Mouse (Mus musculus) frontal cortex, postnatal 14 days (tissue): ENCODE data around the gene Serpina3f.
A peak's percentile ranks its signal among the peaks of the same experiment; 100 is the strongest.
"Not testable (repeated sequence)": the region's sequence is repeated elsewhere in the genome, so short reads cannot be mapped to it uniquely, and the experiment has no call there.

Experiments
- DNase-seq, 2 experiments: peaks; one replicate each; pipeline ENCODE4 v3.0.0; 2022; ENCODE audit warnings: low spot score in 2 of 2

Serpina3f gene

DNA sequence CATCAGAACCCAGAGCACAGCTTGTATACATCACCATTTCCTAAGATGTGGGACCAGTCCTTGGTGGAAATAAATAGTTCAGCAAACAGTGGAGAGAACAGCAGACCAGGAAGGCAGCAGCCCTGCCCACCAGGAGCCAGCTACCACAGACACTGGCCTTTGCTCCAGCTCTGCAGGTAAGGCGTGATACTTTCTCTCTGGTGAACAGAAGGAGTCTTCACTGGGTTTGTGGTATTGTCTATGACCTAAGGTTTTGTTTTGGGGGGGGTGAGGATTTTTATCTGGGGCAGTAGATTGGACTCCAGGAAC, at the start of gene Serpina3f:
Gene Serpina3f, plus strand, starts transcription at position 100 of the 309 bp plus-strand sequence.
- no peak for DNase-seq

DNA sequence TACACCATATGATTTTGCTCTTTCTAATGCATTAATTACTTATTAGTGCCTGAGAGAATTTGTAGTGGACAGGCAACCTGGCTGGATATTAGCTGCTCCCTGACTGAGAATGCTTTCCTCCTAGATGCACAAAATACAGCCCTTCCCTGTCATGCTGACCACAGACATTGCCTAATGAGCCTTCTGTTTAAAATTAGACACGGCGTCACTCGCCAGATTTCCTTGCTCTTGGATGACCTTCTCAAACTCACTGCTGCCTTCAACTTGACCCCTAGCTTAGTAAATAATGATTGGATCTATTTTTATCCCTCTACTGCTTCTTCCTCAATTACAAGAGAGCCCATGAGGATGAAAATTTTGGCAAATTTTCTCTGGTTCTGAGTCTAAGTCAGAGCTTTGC, 39.6 kb upstream of the Serpina3f start:
- no peak for DNase-seq

DNA sequence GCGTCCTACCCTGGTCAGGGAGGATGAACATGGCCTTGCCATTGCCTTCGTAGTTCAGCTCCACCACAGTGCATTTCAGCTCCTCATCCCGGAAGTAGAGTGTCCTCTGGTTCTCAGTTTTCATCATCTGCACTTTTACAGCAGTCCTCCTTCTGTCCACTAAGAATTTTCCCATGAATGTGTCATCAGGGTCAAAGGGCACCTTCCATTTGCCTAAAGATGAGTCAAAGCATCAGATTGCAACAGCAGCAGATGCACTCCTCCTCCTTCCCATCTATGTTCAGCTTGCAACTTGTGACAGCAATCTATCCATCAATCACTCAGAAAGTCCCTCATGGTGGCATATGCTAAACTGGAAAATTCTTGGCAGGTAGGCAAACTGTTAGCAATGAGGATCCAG, 38.7 kb upstream of the Serpina3f start:
- DNase-seq: no peak

DNA sequence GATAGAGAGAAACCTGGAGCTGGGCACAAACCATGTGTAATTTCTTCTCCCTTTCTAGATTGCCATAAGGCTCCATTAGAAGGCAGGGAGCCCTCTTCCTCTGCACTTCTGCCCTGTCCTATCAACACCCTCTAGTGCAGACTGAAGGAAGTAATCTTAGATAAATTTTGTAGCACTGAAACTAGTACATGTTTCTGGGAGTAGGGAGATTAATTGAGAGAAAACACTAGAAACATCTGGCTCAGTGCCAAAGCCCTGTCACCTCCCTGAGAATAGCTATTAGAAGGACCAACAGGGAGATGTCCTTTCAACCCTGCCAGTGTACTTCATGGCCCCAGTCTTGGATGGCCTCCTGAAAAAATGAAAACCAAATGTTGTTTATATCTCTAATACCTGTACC, 35.8 kb upstream of the Serpina3f start:
- no peak for DNase-seq

DNA sequence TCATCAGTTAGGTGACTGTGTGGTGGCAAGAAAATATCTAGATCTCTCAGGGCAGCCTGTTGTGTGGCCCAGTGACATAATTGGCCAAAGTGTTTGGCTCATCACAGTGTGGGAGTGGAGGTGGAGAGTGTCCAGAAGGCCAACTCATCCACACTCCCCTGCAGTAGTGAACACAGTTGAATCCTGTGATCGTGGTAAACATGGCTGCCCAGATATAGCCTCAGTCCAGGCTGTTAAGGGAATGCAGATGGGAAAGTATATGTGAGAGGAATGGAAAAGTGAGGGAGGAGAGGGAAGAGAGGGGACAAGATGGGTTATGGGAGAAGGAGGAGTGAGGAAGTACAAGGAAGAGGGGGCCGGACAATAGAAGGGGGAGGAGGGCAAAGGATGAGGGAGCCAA, 35.4 kb upstream of the Serpina3f start:
- no peak for DNase-seq

DNA sequence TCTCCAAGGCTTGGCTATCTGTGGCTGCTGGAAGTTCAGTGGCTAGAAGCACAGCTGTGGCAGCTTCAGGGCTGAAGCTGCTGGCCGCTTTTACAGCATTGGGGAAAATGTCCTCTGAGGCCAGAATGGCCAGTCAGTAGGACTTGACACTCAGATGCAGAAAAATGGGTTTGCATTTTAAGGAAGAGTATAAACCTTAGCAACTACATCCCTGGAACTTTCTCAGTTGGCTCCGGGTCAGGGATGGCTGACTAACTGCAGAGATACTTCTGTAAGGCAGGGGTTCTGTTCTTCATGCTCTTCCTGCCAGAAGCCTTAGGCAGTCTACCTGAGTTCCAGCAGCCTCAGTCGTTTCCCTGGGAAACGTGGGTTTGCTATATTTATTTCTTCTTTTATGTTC, 29.3 kb upstream of the Serpina3f start:
- no peak for DNase-seq

DNA sequence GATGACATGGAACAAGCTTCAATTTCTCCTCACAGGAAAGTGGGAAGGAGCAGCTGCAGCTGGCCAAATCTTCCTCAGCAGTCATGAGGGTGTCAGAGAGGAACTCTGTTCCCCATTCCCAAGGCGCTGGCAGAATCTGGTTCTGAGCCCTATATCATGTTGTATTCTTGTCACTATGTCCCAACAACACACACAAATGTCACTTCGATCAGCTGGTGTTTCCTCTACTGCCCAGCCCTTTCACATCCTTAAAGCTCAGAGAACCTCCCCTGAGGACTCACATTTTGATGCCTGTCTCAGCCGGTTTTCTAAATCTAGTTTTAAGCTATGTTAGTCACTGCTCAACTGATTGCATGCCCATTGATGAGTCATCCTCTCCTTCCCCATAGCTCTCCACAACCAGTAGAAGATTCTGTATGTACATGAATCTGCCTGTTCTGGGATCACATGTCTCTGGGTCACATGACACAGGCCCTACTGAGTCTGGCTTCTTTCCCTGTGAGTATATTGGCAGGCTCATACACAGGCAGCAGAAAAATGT, 28.2 kb upstream of the Serpina3f start:
- DNase-seq: peak; percentile 8

DNA sequence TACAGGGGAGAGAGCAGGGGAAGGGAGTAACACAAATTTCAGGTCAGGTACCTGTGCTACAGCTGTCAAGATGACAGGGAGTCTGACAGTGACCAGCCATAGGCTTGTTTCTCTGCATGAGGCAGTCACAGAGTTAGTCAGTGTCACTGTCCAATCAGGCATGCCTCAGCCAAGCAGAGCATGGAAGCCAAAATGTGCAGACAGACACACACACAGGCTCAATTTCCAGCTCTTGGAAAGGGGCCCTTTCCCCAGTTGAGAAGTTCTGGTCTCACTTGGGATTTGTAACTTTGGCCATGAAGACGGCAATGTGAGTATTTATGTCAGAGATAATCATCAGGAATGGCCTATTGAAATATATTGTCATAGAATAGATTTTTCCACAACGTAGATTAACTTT, 25.1 kb upstream of the Serpina3f start:
- no peak for DNase-seq

DNA sequence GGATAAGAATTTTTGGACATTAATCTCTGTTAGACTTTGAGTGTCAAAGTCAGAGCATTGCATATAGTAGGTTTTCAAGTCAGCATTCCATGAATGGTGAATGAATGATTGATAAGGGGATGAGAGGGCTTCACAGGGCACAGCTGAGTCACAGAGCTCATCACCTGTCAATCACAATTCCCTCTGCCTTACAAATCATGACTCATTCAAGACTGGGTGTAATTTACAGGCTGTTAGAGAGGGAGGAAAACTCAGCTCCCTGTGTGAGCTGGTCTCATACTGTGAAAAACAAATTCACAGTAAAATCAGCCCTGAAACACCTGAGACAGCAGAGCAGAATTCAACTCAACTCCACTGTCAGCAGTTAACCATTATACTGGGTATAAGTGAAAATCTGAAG, 23.5 kb upstream of the Serpina3f start:
- no peak for DNase-seq

DNA sequence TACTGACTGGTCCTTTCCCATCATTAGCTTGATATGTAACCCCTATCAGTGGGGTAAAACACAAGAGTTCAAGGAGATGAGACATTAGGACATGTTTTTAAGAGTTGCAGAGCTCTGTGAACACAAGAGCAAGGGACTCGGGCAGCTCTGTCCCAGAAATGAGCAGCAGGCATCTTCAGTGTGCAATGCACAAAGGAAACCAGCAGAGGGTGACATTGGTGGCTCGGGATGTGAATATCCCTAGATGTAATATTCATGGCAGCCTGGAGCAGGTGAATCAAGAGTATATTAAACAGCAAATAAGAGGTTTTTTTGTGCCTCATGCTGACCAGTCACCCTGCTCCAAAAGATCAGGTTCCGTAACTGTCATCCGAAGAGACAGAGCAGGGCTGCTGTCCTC, 5.2 kb upstream of the Serpina3f start:
- no peak for DNase-seq

DNA sequence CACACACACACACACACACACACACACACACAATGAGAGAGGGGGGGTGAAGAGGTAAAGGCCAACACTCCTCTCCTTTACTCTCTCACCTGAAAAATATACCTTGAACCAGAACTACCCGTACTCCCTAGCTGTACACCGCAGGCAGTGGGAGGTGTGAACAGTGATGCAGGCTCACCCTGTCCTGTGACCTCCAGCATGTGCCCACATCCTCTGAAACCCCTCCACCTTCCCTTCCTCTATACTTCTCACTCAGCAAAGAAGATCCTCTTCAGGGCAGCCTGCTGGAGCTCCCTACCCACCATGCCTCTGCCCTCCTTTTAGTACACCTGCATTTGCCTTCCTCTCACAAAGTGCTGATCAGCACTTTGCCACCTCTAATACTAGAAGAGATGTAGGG, 4.5 kb upstream of the Serpina3f start:
- no peak for DNase-seq

DNA sequence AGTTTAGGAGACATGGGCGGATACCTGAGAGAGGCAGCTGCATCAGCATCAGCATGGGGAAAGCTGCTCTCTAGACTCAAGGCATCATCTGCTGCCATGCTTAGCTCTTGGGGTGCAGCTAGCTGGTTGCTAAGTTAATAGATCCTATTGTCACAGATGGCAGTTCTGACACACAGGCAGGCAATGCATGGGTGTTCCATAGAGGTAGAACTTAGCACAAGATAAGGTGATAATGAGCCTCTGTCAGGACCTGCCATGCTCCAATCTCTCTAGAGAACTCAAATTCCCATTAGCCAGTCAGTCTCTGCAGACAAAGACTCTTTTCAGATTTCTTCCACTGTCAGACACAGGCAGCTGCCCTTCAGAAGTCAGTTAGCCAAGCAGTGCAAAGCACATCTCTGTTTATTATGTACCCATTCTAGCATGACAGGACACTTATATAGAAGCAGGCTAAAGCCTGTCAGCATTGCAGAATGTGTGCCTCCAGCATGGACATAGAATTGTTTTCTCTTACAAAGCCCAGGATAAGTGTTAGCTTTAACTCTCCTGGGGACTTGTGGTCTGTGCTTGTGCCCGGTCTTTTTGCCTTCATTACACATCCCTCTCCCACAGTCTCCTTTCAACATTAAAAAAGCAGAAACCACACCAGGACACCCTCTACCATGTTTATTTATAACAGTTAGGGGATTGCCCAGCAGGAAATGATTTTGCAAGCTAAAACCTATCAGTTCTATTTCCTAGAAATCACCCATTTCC, 477 bp upstream of the Serpina3f start:
- DNase-seq: no peak

DNA sequence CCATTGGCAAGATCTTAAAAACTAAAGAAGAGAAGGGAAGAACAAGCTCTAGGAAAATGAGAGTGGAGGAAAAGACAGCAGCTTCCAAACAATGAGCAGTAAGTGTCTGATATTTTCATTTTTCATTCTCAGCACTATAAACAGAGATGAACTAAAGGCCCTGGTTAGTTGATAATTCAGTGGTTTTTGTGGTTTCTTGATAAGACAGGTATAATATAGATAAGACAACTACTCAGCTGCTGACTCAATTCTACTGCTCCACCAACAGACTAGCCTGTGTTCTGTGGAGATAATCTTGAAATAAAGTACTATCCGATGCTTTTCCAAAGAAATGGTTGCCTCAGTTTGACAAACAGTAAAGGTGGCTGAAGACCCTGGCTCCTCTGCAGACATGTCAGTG, 905 bp downstream of the Serpina3f start:
- DNase-seq: no peak

DNA sequence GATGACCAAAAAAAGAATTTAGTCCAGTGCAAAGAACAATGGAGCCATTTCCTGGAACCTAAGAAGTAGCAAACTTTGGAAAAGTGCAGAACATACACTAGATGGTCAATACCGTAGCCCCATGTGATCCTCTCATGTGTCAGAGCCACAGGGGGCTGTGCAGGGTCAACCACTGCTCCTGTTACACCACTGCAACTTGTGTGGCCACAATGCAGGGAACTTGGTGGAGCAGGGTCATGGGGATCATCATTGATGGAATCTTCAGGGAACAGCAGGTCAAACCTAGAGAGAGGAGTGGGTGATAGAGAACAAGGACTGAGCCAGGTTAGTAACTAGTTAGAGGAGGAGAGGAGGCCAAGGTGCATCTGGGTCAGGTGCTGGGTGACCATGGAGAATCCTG, 7.3 kb downstream of the Serpina3f start:
- DNase-seq: no peak

DNA sequence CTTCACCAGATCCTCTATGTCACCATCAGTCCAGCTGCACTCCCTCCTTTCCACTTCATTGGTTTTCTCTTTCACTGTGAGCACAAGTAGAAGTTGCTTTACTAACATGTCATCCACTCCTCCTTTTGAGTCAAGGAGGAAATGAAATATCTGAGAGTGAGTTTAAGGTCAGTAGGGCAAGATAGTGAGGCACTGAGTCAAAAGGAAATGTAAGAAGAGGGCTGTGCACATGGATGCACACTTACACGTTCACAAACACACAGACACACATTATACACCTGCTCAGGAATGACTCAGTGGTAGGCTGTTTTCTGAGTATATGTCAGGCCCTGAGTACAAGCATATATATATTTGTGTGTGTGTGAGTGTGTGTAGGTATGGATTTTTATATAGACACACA, 9.3 kb downstream of the Serpina3f start:
- DNase-seq: no peak

DNA sequence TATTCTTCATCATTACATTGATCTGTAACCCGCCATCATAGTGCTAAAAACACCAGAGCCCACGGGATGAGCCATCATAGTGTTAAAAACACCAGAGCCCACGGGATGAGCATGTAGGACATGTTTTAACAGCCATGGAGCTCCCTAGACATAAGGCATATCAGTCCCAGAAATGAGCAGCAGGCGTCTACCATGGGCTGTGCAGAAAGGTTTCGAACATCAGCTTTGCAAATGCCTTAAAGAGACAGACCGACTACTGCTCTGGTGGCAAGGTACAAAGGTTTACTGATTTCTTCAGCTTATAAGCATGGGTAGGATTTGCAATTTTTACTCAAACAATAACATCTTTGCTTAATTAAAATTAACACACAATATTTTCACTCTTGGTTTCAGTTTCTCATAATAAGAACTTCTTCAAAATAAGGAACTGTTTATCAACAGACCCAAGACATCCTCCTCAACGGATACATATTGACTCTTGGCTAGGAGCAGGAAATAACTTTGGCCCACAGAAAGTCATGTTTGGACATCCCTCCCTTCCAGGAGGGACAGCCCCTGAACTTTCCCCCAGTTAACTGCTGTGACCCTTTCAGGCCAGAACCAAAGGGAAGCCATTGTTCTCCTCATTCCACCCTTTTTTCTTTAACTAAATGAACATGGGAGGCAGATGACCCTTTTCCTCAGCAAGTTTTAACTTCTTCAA, 10.4 kb downstream of the Serpina3f start:
- no peak for DNase-seq

DNA sequence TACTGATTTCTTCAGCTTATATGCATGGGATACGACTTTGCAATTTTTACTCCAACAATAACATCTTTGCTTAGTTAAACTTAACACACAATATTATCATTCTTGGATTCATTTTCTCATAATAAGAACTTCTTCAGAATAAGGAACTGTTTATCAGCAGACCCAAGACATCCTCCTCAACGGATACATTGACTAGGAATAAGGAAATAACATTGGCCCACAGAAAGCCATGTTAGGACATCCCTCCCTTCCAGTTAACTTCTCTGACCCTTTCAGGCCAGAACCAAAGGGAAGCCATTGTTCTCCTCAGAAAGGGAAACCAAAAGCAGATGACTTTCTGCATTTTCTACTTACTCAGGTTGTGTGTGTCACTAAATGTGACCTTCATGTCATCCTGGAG, 16.4 kb downstream of the Serpina3f start:
- no peak for DNase-seq

DNA sequence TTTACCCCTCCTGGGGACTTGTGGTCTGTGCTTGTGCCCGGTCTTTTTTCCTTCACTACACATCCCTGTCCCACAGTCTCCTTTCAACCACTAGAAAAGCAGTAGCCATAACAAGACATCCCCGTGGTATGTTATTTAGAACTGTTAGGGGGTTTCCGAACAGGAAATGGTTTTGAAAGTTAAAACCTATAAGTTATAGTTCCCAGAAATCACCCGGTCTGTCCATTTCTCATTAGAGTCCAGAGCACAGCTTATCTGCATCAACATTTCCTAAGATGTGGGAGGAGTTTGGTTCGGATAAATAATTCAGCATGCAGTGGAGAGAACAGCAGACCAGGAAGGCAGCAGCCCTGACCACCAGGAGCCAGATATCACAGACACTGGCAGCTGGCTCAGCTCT, 21.6 kb downstream of the Serpina3f start, which contains the start of gene Serpina3g:
Gene Serpina3g, plus strand, starts transcription at position 331 of the 400 bp plus-strand sequence.
- DNase-seq: no peak

DNA sequence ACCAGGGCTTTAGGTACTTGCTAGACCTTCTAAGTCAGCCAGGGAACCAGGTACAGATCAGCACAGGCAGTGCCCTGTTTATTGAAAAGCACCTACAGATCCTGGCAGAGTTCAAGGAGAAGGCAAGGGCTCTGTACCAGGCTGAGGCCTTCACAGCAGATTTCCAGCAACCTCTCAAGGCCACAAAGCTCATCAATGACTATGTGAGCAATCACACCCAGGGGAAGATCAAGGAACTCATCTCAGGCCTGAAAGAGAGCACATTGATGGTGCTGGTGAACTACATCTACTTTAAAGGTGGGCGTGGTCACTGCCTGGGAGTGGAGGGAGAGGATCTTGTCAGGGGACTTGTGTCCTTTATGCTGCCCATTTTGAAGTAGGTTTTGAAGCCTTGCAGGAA, 23.7 kb downstream of the Serpina3f start:
- not testable (repeated sequence) for DNase-seq

DNA sequence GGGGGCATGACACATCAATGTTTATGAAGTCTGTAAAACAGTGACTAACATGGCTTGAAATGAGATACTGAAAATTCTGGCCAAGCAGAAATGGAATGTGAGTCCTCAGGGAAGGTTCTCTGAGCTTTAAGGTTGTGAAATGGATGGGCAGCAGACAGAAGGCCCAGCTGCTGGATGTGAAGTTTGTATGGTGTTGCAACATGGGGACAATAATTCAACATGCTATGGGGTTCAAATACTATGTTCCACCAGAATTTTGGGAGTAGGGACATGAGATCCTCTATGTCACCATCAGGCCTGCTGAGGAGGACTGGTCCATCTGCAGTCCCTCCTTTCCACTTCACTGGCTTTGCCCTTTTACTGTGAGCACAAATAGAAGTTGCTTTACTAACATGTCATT, 29.0 kb downstream of the Serpina3f start:
- no peak for DNase-seq

DNA sequence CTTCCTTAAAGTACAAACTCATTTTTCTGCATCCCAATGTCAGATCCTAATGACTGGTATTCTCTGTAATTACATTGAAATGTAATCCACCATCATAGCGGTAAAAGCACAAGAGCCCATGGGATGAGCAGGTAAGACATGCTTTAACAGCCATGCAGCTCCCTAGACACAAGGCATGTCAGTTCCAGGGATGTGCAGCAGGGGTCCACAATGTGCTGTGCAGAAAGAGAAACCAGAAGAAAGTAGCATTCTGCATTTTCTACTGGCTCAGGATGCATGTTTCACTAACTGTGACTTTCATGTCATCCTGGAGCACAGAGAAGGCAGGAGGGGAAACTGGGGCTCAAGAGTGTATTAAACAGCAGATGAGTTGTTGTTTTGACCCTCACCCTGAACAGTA, 30.7 kb downstream of the Serpina3f start:
- DNase-seq: peak; percentile 9 to 30

DNA sequence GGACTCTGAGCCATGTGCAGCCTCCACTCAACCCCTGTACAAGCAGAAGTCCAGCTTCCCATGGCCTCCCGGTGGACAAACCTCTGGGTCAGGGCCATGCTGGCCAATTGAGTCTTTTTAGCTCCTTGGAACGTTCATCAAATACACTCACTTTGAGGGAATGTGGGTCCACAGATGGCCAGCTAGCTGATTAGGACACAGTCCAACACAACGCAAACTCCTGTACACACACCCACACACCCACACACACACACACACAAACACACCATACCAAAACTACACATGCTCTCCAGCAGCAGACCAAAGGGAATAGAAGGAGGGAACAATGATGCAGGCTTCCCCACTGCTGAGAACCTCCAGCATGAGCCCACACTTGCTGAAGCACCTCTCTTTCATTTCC, 31.3 kb downstream of the Serpina3f start:
- DNase-seq: peak in 1 of 2 experiments; percentile 5

DNA sequence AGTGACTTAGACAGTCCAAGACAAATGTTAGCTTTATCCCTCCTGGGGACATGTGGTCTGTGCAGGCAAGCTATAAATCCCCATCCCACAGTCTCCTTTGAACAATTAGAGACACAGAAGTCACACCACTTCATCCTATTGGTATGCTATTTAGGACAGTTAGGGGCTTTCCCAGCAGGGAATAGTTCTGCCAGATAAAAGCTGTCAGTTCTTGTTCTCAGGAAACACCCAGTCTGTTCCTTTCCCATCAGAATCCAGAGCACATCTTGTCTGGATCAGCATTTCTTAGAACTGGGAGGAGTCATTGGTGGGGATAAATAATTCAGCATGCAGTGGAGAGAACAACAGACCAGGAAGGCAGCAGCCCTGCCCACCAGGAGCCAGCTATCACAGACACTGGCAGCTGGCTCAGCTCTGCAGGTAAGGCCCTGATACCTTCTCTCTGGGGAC, 33.2 kb downstream of the Serpina3f start:
- DNase-seq: no peak
